9 mouse cellular contexts compared by ENCODE assay signal in genomic region chr5:100570716-100571115, GRCm38 (mm10). TPM values are rescaled to one million over a fixed set of nuclear protein-coding genes. Genes with fewer than 3 reads are reported as not detected.
DNase-seq lines count a peak whose midpoint lies in the region; ATAC-seq and TF ChIP-seq lines count a peak whose summit lies in the region.
"Had no signal": no experiment of that assay in that cellular context is flagged by ENCODE, and none has a peak within 500 bp of the region (broad histone marks: within the 10 kb centered on the region; RNA-seq: fewer than 3 reads in every experiment).

No protein-coding gene starts in this region.

- H3K9ac ChIP-seq in heart, embryonic 14.5 days (ENCODE audit: low read length) = no peak overlapping the region
- H3K9ac ChIP-seq in lung, postnatal 0 days (replicated peaks; ENCODE audit: low read depth) = no peak overlapping the region
- peak overlapping the region; percentile 31; the same call in 1 of the 2 replicates for H3K9ac ChIP-seq in stomach, postnatal 0 days (ENCODE audit: low read length)
- H3K9ac ChIP-seq: embryonic facial prominence, embryonic 15.5 days had no signal

- ATAC-seq in heart, embryonic 14.5 days (ENCODE audit: insufficient number of reproducible peaks, insufficient read depth, low FRiP score, low read depth) = no peak
- peak; percentile 21; the same call in 1 of the 2 replicates for ATAC-seq in lung, postnatal 0 days
- no peak for ATAC-seq in stomach, postnatal 0 days (ENCODE audit: low FRiP score, low TSS enrichment)

- H3K4me2 ChIP-seq in heart, embryonic 14.5 days (ENCODE audit: low read length) = peak overlapping the region; percentile 35
- H3K4me2 ChIP-seq in lung, postnatal 0 days (replicated peaks; ENCODE audit: low read depth, low read length) = peak overlapping the region; percentile 11
- H3K4me2 ChIP-seq in stomach, postnatal 0 days (replicated peaks; ENCODE audit: low read depth) = peak overlapping the region; percentile 52
- H3K4me2 ChIP-seq: embryonic facial prominence, embryonic 15.5 days had no signal

- H3K27ac ChIP-seq in heart, embryonic 14.5 days (replicated peaks in 1 of 2; ENCODE audit: control insufficient read depth in 1 of 2, insufficient read depth in 1 of 2, low read depth in 2 of 2, low read length in 2 of 2) = no peak overlapping the region
- H3K27ac ChIP-seq in lung, postnatal 0 days (ENCODE audit: low read length) = no peak overlapping the region
- 0 out of 2 replicates have a peak overlapping the region, but pooled peaks have one; percentile 38 for H3K27ac ChIP-seq in limb, embryonic 10.5 days
- H3K27ac ChIP-seq in stomach, postnatal 0 days (replicated peaks) = peak overlapping the region; percentile 69
- H3K27ac ChIP-seq: embryonic facial prominence, embryonic 15.5 days had no signal

- no peak for DNase-seq in heart, adult 9 months (ENCODE audit: low spot score in 2 of 2)
- DNase-seq in lung, postnatal 0 days (ENCODE audit: low spot score) = peak; percentile 58
- DNase-seq in lung, adult 18-20 months = no peak
- DNase-seq in limb, embryonic 10.5 days (ENCODE audit: low spot score) = no peak
- DNase-seq in stomach, postnatal 0 days (ENCODE audit: low spot score) = peak; percentile 47
- DNase-seq in T-cell, adult 2 months (ENCODE audit: low spot score) = no peak
- DNase-seq in adrenal gland, adult 8-10 months = no peak

- peaks cover 5 to 8% of the 10 kb centered on the region in 2 experiments; a peak in 2 of 4 replicates for H3K4me1 ChIP-seq in heart, embryonic 14.5 days (ENCODE audit: control insufficient read depth in 2 of 2, insufficient read depth in 2 of 2, low read length in 2 of 2)
- H3K4me1 ChIP-seq in lung, postnatal 0 days (ENCODE audit: insufficient read depth, low read depth, low read length) = no peaks in the 10 kb centered on the region
- H3K4me1 ChIP-seq in limb, embryonic 10.5 days = peaks cover 4% of the 10 kb centered on the region; the same call in 1 of the 2 replicates
- peaks cover 3% of the 10 kb centered on the region; the same call in 1 of the 2 replicates for H3K4me1 ChIP-seq in stomach, postnatal 0 days (replicated peaks; ENCODE audit: control insufficient read depth, insufficient read depth)

- TF ChIP-seq EP300 in lung, postnatal 0 days (IDR thresholded peaks at IDR 0.05) = no peak
- no peak for TF ChIP-seq EP300 in stomach, postnatal 0 days (optimal IDR thresholded peaks at IDR 0.05)

- no peaks in the 10 kb centered on the region for H3K27me3 ChIP-seq in heart, embryonic 14.5 days (ENCODE audit: control insufficient read depth, insufficient read depth, low read length)
- H3K27me3 ChIP-seq in lung, postnatal 0 days (replicated peaks; ENCODE audit: insufficient read depth, low read length) = no peaks in the 10 kb centered on the region
- H3K27me3 ChIP-seq in limb, embryonic 10.5 days (ENCODE audit: low read depth, poor library complexity, severe bottlenecking) = no peaks in the 10 kb centered on the region
- H3K27me3 ChIP-seq in stomach, postnatal 0 days (ENCODE audit: control insufficient read depth, insufficient read depth, low read length) = no peaks in the 10 kb centered on the region
- H3K27me3 ChIP-seq: embryonic facial prominence, embryonic 15.5 days had no signal

- 16% methylated on average over 8 of the region's 8 CpGs for WGBS in heart, embryonic 14.5 days
- WGBS in lung, postnatal 0 days = 17% methylated on average over 8 of the region's 8 CpGs
- 33% methylated on average over 8 of the region's 8 CpGs for WGBS in limb, embryonic 10.5 days
- 17% methylated on average over 8 of the region's 8 CpGs for WGBS in stomach, postnatal 0 days

- H3K9me3 ChIP-seq in heart, embryonic 14.5 days (ENCODE audit: control insufficient read depth, low read length) = no peaks in the 10 kb centered on the region
- H3K9me3 ChIP-seq in lung, postnatal 0 days (ENCODE audit: low read length) = no peaks in the 10 kb centered on the region
- no peaks in the 10 kb centered on the region for H3K9me3 ChIP-seq in limb, embryonic 10.5 days (replicated peaks)
- H3K9me3 ChIP-seq in stomach, postnatal 0 days (ENCODE audit: control insufficient read depth, low read length) = no peaks in the 10 kb centered on the region
- H3K9me3 ChIP-seq: embryonic facial prominence, embryonic 15.5 days had no signal

- no peak overlapping the region for H3K4me3 ChIP-seq in heart, embryonic 14.5 days (ENCODE audit: control insufficient read depth in 1 of 2, insufficient read depth in 1 of 2, low read depth in 1 of 2, low read length in 2 of 2)
- H3K4me3 ChIP-seq in lung, postnatal 0 days (ENCODE audit: low read depth, low read length) = peak overlapping the region; percentile 4; the same call in 1 of the 2 replicates
- H3K4me3 ChIP-seq in limb, embryonic 10.5 days = no peak overlapping the region
- H3K4me3 ChIP-seq in stomach, postnatal 0 days (ENCODE audit: low read depth, low read length) = peak overlapping the region; percentile 33
- H3K4me3 ChIP-seq: embryonic facial prominence, embryonic 15.5 days had no signal

- no peaks in the 10 kb centered on the region for H3K36me3 ChIP-seq in heart, embryonic 14.5 days (ENCODE audit: control insufficient read depth, insufficient read depth, low read length)
- no peaks in the 10 kb centered on the region for H3K36me3 ChIP-seq in lung, postnatal 0 days (ENCODE audit: insufficient read depth, low read length)
- H3K36me3 ChIP-seq in limb, embryonic 10.5 days = no peaks in the 10 kb centered on the region
- H3K36me3 ChIP-seq in stomach, postnatal 0 days (ENCODE audit: control insufficient read depth, insufficient read depth, low read length) = no peaks in the 10 kb centered on the region
- H3K36me3 ChIP-seq: embryonic facial prominence, embryonic 15.5 days had no signal

- TF ChIP-seq CTCF in lung, postnatal 0 days (IDR thresholded peaks at IDR 0.05) = no peak
- TF ChIP-seq CTCF in stomach, postnatal 0 days (IDR thresholded peaks at IDR 0.05; ENCODE audit: low read depth) = no peak

RNA-seq across cellular contexts. Expression of gene Plac8, which starts 1.3 kb away (rescaled TPM):
- 2.6 and 4.1 TPM in 2 replicates for polyA plus RNA-seq in heart, embryonic 14.5 days (2014; fragmentation: Nextera tagmentation; extraction: Ambion mirVana)
- polyA plus RNA-seq in lung, postnatal 0 days (2015; fragmentation: Nextera tagmentation; extraction: Ambion mirVana) = 51.2 and 59.3 TPM in 2 replicates
- 2.2 and 2.7 TPM in 2 replicates for polyA plus RNA-seq in limb, embryonic 10.5 days (2016; fragmentation: Nextera tagmentation; extraction: Ambion mirVana)
- 379 and 398 TPM in 2 replicates for polyA plus RNA-seq in stomach, postnatal 0 days (2015; fragmentation: Nextera tagmentation; extraction: Ambion mirVana)
- total RNA-seq in adrenal gland, adult 8-10 months (2022) = 10 to 100 TPM in 2 of 4 experiments, 1 to 10 TPM in 2; 7.7 to 12.0 (median 10.2) TPM

RNA-seq across cellular contexts. Expression of gene Cops4, which starts 52.6 kb away (rescaled TPM):
- polyA plus RNA-seq in heart, embryonic 14.5 days (2014; fragmentation: Nextera tagmentation; extraction: Ambion mirVana) = 157 and 158 TPM in 2 replicates
- 92.4 and 94.3 TPM in 2 replicates for polyA plus RNA-seq in lung, postnatal 0 days (2015; fragmentation: Nextera tagmentation; extraction: Ambion mirVana)
- polyA plus RNA-seq in limb, embryonic 10.5 days (2016; fragmentation: Nextera tagmentation; extraction: Ambion mirVana) = 252 and 254 TPM in 2 replicates
- 106 and 107 TPM in 2 replicates for polyA plus RNA-seq in stomach, postnatal 0 days (2015; fragmentation: Nextera tagmentation; extraction: Ambion mirVana)
- total RNA-seq in adrenal gland, adult 8-10 months (2022) = 10 to 100 TPM; 77.6 to 83.4 (median 80.5) TPM

Comparison
In these comparisons a context has a peak if more than half of its experiments do, and no peak if none do; other contexts are left out.
1. DNase-seq: peak in lung, postnatal 0 days (single experiment) and stomach, postnatal 0 days (single experiment); none in heart, adult 9 months (0 of 2), lung, adult 18-20 months (0 of 2), limb, embryonic 10.5 days (single experiment), T-cell, adult 2 months (single experiment) and adrenal gland, adult 8-10 months (single experiment).
2. H3K27ac ChIP-seq: peak in limb, embryonic 10.5 days (single experiment) and stomach, postnatal 0 days (single experiment); none in heart, embryonic 14.5 days (0 of 2) and lung, postnatal 0 days (single experiment).
3. H3K4me3 ChIP-seq: peak in lung, postnatal 0 days (single experiment) and stomach, postnatal 0 days (single experiment); none in heart, embryonic 14.5 days (0 of 2) and limb, embryonic 10.5 days (single experiment).
4. RNA of gene Plac8, which starts 1.3 kb away (polyA plus RNA-seq): 379 to 398 TPM in stomach, postnatal 0 days and 51.2 to 59.3 TPM in lung, postnatal 0 days; 2.6 to 4.1 TPM in heart, embryonic 14.5 days and 2.2 to 2.7 TPM in limb, embryonic 10.5 days; every median in the first group is over 10 times any median in the second.
5. Peak in every context shown above with its lines, with median percentiles within 50 percentile points of each other: H3K4me2 ChIP-seq.